Mouse (Mus musculus): ENCODE measurements around the gene Capza2.

GRCm38 (mm10) chr6:17700936-17701612 is 65.0 kb downstream of the Capza2 start:
- TF ChIP-seq POLR2A (IDR thresholded peaks at IDR 0.05; ENCODE audit: borderline replicate concordance, low read depth, low read length) (no peak), CTCF (IDR thresholded peaks at IDR 0.05; ENCODE audit: low read depth, low read length) (no peak)
